Mouse (Mus musculus) regulatory T cell (primary cell): ENCODE measurements around the gene Pfn2.

Experiments
- in situ Hi-C: fragments of 300-600 bp; cut with MboI, MseI; formaldehyde crosslinking; loops from one replicate; pipeline ENCODE4 v1.15.1; 2025; ENCODE audit warnings: high pct_unique_total_duplicates

The Pfn2 gene

DNA sequence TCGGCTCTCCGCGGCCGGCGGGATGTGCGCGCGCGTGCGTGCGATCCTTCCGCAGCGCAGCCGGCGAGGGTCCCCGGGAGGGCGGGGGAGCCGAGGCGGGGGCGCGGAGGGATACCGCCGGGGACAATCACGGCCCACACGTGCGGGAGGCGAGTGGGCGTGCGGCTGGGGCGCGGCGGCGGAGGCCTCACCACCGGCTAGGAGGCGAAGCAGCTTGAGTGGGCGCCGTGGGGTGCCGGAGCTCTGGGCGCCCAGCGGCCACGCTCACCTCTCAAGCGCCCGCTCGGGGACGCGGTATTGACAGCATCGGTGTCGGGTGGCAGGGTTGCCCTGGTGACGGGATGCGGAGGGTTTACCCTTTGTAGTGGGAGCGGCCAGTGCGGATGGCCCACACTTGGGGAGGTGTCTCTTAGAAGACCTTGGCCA lies at the start of gene Pfn2:
TSS of gene Pfn2 (minus strand) at position 320 of the 426 bp plus-strand sequence.
- in situ Hi-C loops, result loop anchor here (25.0 kb wide), 1 partner anchor 565 kb away; the partner anchor contains the start of gene Tsc22d2

- in situ Hi-C loops, result no loop called here
Measured at GRCm38 (mm10) chr3:57882945-57883344, 35.1 kb upstream of the Pfn2 start.

- in situ Hi-C loops, result loop anchor here (25.0 kb wide), 1 partner anchor 565 kb away; the partner anchor contains the start of gene Tsc22d2
Measured at GRCm38 (mm10) chr3:57846912-57847759, 743 bp downstream of the Pfn2 start.

- in situ Hi-C loops, result loop anchor here (25.0 kb wide), 1 partner anchor 566 kb away; the partner anchor contains the start of gene Tsc22d2
Measured at GRCm38 (mm10) chr3:57846662-57846911, 1.3 kb downstream of the Pfn2 start.

GRCm38 (mm10) chr3:57845786-57846661 lies 1.9 kb downstream of the Pfn2 start:
- in situ Hi-C loops, result loop anchor here (25.0 kb wide), 1 partner anchor 566 kb away; the partner anchor contains the start of gene Tsc22d2

DNA sequence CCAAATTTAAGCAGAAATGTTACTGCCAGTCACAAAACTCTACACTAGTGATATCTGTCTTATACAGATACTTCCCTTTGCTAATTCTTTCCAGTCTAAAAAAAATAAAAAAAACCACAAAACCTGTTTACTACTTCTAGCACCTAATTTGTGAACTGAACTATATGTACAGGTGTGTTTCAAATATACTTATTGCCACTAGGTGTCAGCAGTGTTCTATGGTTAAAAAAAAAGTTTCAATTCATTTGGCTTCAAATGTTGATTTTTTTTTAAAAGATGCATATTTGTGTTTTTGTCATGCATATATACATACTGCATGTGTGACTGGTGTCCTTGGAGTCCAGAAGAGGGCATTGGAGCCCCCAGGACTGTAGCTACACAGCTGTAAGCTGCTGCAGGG lies 4.1 kb downstream of the Pfn2 start:
- in situ Hi-C loops, result loop anchor here (5.0 to 25.0 kb wide), 2 partner anchors 279 to 569 kb away; partner anchors contain the start of gene Tsc22d2

DNA sequence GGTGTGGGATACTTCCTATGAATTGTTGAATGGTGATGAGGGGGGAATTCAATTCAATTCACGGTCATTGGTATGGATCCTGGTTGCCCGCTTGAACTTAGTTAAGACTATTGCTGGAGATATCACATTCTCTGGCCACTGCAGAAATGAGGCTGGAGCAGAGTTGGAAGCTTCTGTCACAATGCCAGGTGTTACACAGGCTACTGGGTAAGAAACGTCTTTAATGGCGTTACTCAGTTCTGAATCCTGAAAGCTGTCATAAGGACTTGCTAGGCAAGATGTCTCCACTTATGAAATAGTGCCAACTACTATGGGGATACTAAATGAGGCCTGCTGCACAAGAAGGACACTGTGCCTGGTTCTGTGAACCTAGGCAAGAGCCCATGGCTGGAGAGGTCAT lies 11.0 kb downstream of the Pfn2 start:
- in situ Hi-C loops, result loop anchor here (10.0 to 25.0 kb wide), 2 partner anchors 92 to 575 kb away; partner anchors contain the start of gene Tsc22d2

- in situ Hi-C loops, result loop anchor here (10.0 to 25.0 kb wide), 2 partner anchors 89 to 579 kb away; partner anchors contain the start of gene Tsc22d2
Measured at GRCm38 (mm10) chr3:57833585-57833984, 14.3 kb downstream of the Pfn2 start.

DNA sequence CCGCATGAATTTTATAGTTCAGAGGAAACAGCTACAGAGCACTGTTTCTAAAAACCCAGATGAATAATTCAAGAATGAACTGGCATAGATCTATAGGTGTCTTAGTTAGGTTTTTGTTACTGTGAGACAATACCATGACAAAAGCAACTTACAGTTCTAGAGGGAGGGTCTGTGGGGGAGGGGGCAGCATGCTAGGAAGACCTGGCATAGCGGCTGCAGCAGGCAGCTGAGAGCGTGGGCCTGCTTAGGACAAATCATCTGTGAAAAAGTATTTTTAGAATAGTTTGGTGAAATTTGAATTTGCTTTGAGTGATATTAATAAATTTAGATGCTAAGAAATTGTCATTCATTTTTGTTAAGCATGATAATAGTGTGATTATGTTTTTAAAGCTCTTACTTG lies 22.0 kb downstream of the Pfn2 start:
- in situ Hi-C loops, result loop anchor here (25.0 kb wide), 1 partner anchor 586 kb away; the partner anchor contains the start of gene Tsc22d2

DNA sequence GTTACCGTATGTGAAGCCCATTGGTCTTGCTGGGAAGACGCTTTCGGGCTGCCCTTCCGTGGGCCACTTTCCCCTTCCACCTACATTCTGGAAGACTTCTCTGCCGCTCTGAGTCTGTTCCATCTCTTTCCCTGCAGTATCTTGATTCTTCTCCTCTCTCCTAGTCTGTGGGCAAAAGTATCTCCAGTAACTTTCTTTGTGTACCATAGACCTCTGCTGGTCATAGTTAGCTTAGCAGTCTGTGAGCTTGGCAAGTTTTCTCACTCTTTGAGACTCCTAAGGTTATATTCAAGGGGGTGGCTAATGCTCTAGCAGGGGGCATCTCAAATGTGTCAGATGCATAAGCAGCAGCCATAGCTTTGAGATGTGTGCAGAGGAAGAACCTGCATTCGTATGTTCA lies 32.4 kb downstream of the Pfn2 start:
- in situ Hi-C loops, result no loop called here

- in situ Hi-C loops, result loop anchor here (25.0 kb wide), 1 partner anchor 1133 kb away; no protein-coding TSS in a partner anchor
Measured at GRCm38 (mm10) chr3:57795071-57795470, 52.8 kb downstream of the Pfn2 start.
